Mouse (Mus musculus): ENCODE measurements around the gene Fndc3b. TPM values are rescaled to one million over a fixed set of nuclear protein-coding genes. Genes with fewer than 3 reads are reported as not detected.

The Fndc3b gene
- polyA plus RNA-seq, 1 experiment from 2014 or later: 8.2 TPM

- peak overlapping the region; percentile 18; the same call in 1 of the 2 replicates for H3K27ac ChIP-seq (ENCODE audit: low read length)
- H3K9me3 ChIP-seq (replicated peaks; ENCODE audit: control insufficient read depth, low read length, poor library complexity, severe bottlenecking): no peaks in the 10 kb centered on the region
- H3K4me2 ChIP-seq (ENCODE audit: low read length): no peak overlapping the region
- no peaks in the 10 kb centered on the region for H3K27me3 ChIP-seq (ENCODE audit: control insufficient read depth, insufficient read depth, low read depth, low read length)
- no peak overlapping the region for H3K9ac ChIP-seq (ENCODE audit: low read depth, low read length)
- H3K36me3 ChIP-seq (ENCODE audit: control insufficient read depth, insufficient read depth, low read length): no peaks in the 10 kb centered on the region
- 37% methylated on average over 11 of the region's 11 CpGs for WGBS
- ATAC-seq: no peak
- H3K4me3 ChIP-seq (ENCODE audit: low read depth, low read length): no peak overlapping the region
- H3K4me1 ChIP-seq (ENCODE audit: control insufficient read depth, insufficient read depth, low read length): peaks cover 4% of the 10 kb centered on the region
Observed at GRCm38 (mm10) chr3:27573458-27573857, 137.6 kb downstream of the Fndc3b start.

DNA sequence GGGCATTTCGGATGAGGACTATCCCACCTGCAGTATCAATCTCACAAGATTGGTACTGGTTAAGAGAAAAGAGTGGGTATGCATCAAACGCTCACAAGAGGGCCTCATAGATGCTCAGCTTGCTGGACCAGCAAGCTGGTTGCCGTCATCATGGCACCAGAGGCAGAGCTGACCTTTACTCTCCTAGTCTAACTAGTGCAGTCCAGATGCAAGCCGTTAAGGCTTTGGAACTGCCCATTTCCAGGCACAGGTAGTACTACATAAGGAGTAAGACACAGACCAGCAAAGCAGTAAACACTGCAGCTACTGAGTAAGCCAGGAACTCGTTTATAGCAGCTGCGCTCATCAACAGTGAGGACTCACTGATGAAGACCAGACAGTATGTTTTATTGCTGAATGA is 138.8 kb downstream of the Fndc3b start:
- H3K36me3 ChIP-seq (ENCODE audit: control insufficient read depth, insufficient read depth, low read length): no peaks in the 10 kb centered on the region
- H3K9me3 ChIP-seq (replicated peaks; ENCODE audit: control insufficient read depth, low read length, poor library complexity, severe bottlenecking): no peaks in the 10 kb centered on the region
- H3K27me3 ChIP-seq (ENCODE audit: control insufficient read depth, insufficient read depth, low read depth, low read length): no peaks in the 10 kb centered on the region
- no peak overlapping the region for H3K4me3 ChIP-seq (ENCODE audit: low read depth, low read length)
- 0 out of 2 replicates have a peak, but pooled peaks have one; percentile 54 for ATAC-seq
- H3K9ac ChIP-seq (ENCODE audit: low read depth, low read length): no peak overlapping the region
- 67% methylated on average over 6 of the region's 6 CpGs for WGBS
- H3K27ac ChIP-seq (ENCODE audit: low read length): no peak overlapping the region
- no peaks in the 10 kb centered on the region; the same call in 1 of the 2 replicates for H3K4me1 ChIP-seq (ENCODE audit: control insufficient read depth, insufficient read depth, low read length)
- H3K4me2 ChIP-seq (ENCODE audit: low read length): no peak overlapping the region

DNA sequence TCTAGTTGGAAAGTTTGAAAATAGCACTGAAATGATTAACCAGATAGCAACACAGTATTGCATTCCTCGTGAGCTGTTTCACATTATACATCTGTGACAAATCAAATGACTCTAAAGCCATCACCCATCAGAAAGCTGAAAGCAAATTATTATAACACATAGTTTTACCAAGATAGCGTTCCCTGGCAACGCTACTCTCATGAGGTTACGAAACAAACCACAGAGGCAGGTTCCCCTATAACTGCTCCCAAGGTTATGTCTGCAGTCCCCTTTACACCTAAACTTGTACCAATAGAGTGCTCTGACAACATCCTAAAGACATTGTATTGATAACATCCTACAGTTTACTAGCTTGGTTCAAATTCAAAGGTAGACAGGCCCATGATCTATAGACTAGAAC is 145.8 kb downstream of the Fndc3b start:
- H3K36me3 ChIP-seq (ENCODE audit: control insufficient read depth, insufficient read depth, low read length): no peaks in the 10 kb centered on the region
- no peak for ATAC-seq
- no peak overlapping the region for H3K9ac ChIP-seq (ENCODE audit: low read depth, low read length)
- WGBS: 93% methylated on average over 4 of the region's 4 CpGs
- no peak overlapping the region for H3K4me2 ChIP-seq (ENCODE audit: low read length)
- H3K4me3 ChIP-seq (ENCODE audit: low read depth, low read length): no peak overlapping the region
- no peak overlapping the region for H3K27ac ChIP-seq (ENCODE audit: low read length)
- no peaks in the 10 kb centered on the region for H3K27me3 ChIP-seq (ENCODE audit: control insufficient read depth, insufficient read depth, low read depth, low read length)
- no peaks in the 10 kb centered on the region for H3K9me3 ChIP-seq (replicated peaks; ENCODE audit: control insufficient read depth, low read length, poor library complexity, severe bottlenecking)
- H3K4me1 ChIP-seq (ENCODE audit: control insufficient read depth, insufficient read depth, low read length): no peaks in the 10 kb centered on the region

DNA sequence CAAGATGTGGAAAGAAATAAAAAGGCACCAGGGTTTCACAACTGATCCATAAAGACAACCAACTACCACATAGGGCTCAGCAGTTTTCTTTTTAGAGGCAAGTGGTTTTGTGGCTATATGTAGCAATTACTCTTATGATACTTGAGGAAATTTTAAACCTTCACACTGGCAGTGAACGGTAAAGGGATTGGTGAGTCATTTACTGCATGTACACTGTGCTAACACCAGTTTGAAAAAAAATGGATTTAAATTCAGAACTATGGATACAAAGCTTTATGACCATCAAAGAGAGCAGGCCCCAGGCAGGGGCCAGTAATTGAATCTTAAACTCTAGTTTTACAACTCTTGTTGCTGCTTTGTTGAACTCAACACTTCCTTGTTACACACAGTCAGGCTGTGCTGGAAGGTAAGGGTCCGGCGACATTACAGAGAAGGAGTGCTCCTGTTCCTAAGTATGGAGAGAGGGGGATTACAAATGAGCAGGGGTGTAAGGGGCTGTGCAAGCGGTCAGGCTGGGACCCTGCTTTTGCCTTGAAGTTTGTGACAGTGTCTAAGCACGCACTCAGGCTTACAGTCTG is 148.0 kb downstream of the Fndc3b start:
- Histone ChIP-seq H3K27me3 (ENCODE audit: control insufficient read depth, insufficient read depth, low read depth, low read length) (no peaks in the 10 kb centered on the region), H3K9me3 (replicated peaks; ENCODE audit: control insufficient read depth, low read length, poor library complexity, severe bottlenecking) (no peaks in the 10 kb centered on the region), H3K27ac (ENCODE audit: low read length) (no peak overlapping the region), H3K4me1 (ENCODE audit: control insufficient read depth, insufficient read depth, low read length) (no peaks in the 10 kb centered on the region), H3K36me3 (ENCODE audit: control insufficient read depth, insufficient read depth, low read length) (no peaks in the 10 kb centered on the region), H3K4me3 (ENCODE audit: low read depth, low read length) (no peak overlapping the region), H3K9ac (ENCODE audit: low read depth, low read length) (no peak overlapping the region), H3K4me2 (ENCODE audit: low read length) (no peak overlapping the region)
- ATAC-seq: no peak
- 90% methylated on average over 5 of the region's 5 CpGs for WGBS

DNA sequence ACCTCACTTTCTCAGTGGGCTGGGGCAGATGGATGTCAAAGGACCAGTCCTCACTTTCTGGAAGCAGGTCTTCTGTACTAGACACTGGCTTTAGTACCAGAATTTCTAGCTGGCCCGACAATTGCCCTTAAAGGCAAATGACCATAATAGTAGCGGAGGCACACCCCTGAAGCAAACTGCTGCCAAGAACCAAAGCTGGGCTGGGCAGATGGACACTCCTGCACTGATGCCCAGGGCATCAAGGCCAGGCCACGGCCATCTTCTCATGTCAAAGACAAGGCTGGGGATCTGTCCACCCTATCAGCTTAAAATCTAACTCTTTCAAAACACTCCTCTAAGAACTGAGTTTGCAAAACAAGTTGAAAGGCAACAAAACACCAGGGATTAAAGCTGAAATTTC is 148.6 kb downstream of the Fndc3b start:
- Histone ChIP-seq H3K4me2 (ENCODE audit: low read length) (no peak overlapping the region), H3K4me3 (ENCODE audit: low read depth, low read length) (no peak overlapping the region), H3K36me3 (ENCODE audit: control insufficient read depth, insufficient read depth, low read length) (no peaks in the 10 kb centered on the region), H3K27me3 (ENCODE audit: control insufficient read depth, insufficient read depth, low read depth, low read length) (no peaks in the 10 kb centered on the region), H3K9ac (ENCODE audit: low read depth, low read length) (no peak overlapping the region), H3K9me3 (replicated peaks; ENCODE audit: control insufficient read depth, low read length, poor library complexity, severe bottlenecking) (no peaks in the 10 kb centered on the region), H3K4me1 (ENCODE audit: control insufficient read depth, insufficient read depth, low read length) (no peaks in the 10 kb centered on the region), H3K27ac (ENCODE audit: low read length) (no peak overlapping the region)
- ATAC-seq: no peak
- 92% methylated on average over 3 of the region's 3 CpGs for WGBS

DNA sequence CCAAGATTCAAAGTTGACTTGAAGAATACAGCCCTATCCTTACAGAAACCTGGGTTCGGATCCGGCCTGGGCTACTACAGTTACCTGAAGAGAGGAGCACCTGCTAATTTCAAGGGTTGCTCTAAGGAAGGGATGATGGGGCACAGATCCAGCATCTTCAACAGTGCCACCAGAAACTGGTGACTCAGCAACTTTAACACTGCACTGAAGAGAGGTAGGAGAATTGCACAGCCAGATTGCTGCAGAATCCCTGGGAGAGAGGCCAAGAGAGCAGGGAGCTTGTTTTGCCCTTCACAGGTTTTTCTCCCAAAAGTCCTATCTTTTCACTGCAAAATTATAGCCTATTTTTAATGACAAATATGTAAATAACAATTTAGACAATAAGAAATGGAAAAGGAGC is 149.2 kb downstream of the Fndc3b start:
- H3K9ac ChIP-seq (ENCODE audit: low read depth, low read length): no peak overlapping the region

GRCm38 (mm10) chr3:27559316-27559715 is 151.8 kb downstream of the Fndc3b start:
- no peaks in the 10 kb centered on the region for H3K9me3 ChIP-seq (replicated peaks; ENCODE audit: control insufficient read depth, low read length, poor library complexity, severe bottlenecking)
- no peaks in the 10 kb centered on the region for H3K27me3 ChIP-seq (ENCODE audit: control insufficient read depth, insufficient read depth, low read depth, low read length)
- no peak overlapping the region for H3K27ac ChIP-seq (ENCODE audit: low read length)
- no peak for ATAC-seq
- H3K4me3 ChIP-seq (ENCODE audit: low read depth, low read length): no peak overlapping the region
- no peaks in the 10 kb centered on the region for H3K36me3 ChIP-seq (ENCODE audit: control insufficient read depth, insufficient read depth, low read length)
- no peaks in the 10 kb centered on the region for H3K4me1 ChIP-seq (ENCODE audit: control insufficient read depth, insufficient read depth, low read length)
- 90% methylated on average over 4 of the region's 4 CpGs for WGBS
- H3K4me2 ChIP-seq (ENCODE audit: low read length): no peak overlapping the region
- H3K9ac ChIP-seq (ENCODE audit: low read depth, low read length): no peak overlapping the region

More for the DNA sequence above, 149.2 kb downstream of the Fndc3b start:
- H3K4me2 ChIP-seq (ENCODE audit: low read length): no peak overlapping the region
- no peak overlapping the region for H3K4me3 ChIP-seq (ENCODE audit: low read depth, low read length)
- no peak overlapping the region for H3K27ac ChIP-seq (ENCODE audit: low read length)
- H3K27me3 ChIP-seq (ENCODE audit: control insufficient read depth, insufficient read depth, low read depth, low read length): no peaks in the 10 kb centered on the region
- no peak for ATAC-seq
- H3K4me1 ChIP-seq (ENCODE audit: control insufficient read depth, insufficient read depth, low read length): no peaks in the 10 kb centered on the region
- no peaks in the 10 kb centered on the region for H3K36me3 ChIP-seq (ENCODE audit: control insufficient read depth, insufficient read depth, low read length)
- WGBS: 95% methylated on average over 2 of the region's 2 CpGs
- no peaks in the 10 kb centered on the region for H3K9me3 ChIP-seq (replicated peaks; ENCODE audit: control insufficient read depth, low read length, poor library complexity, severe bottlenecking)

GRCm38 (mm10) chr3:27557100-27558004 is 153.8 kb downstream of the Fndc3b start:
- 83% methylated on average over 4 of the region's 4 CpGs for WGBS
- ATAC-seq: no peak
- H3K4me1 ChIP-seq (ENCODE audit: control insufficient read depth, insufficient read depth, low read length): no peaks in the 10 kb centered on the region
- no peak overlapping the region for H3K4me3 ChIP-seq (ENCODE audit: low read depth, low read length)
- no peaks in the 10 kb centered on the region for H3K27me3 ChIP-seq (ENCODE audit: control insufficient read depth, insufficient read depth, low read depth, low read length)
- no peak overlapping the region for H3K27ac ChIP-seq (ENCODE audit: low read length)
- H3K4me2 ChIP-seq (ENCODE audit: low read length): no peak overlapping the region
- no peak overlapping the region for H3K9ac ChIP-seq (ENCODE audit: low read depth, low read length)
- H3K9me3 ChIP-seq (replicated peaks; ENCODE audit: control insufficient read depth, low read length, poor library complexity, severe bottlenecking): no peaks in the 10 kb centered on the region
- H3K36me3 ChIP-seq (ENCODE audit: control insufficient read depth, insufficient read depth, low read length): no peaks in the 10 kb centered on the region

DNA sequence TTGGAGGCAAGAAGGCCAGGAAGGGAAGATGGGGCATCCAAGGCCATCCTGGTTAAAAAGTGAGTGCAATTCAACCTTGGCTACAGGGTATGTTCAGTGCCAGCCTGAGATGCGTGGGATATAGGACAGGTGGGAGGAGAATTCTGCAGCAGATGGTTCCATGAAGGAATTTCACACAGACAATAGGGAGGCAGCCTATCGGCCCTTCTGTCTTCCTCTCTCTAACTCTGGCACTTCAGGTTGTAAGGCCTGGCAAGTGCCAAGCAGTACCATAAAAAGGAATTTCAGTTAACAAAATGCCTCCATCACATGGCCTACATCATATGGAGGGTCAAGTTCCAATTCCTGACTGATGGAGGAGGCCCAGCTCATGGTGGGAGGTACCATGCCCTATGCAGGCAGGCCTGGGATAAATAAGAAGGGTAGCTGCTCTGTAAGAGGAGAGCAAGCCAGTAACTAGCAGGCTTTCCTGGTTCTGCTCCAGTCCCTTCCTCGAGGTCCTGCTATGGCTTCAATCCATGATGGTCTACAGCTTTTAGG is 155.6 kb downstream of the Fndc3b start:
- WGBS: 96% methylated on average over 3 of the region's 3 CpGs

More for the DNA sequence above, 155.6 kb downstream of the Fndc3b start:
- Histone ChIP-seq H3K9ac (ENCODE audit: low read depth, low read length) (no peak overlapping the region), H3K4me2 (ENCODE audit: low read length) (no peak overlapping the region), H3K4me3 (ENCODE audit: low read depth, low read length) (no peak overlapping the region), H3K27ac (ENCODE audit: low read length) (no peak overlapping the region), H3K27me3 (ENCODE audit: control insufficient read depth, insufficient read depth, low read depth, low read length) (no peaks in the 10 kb centered on the region), H3K36me3 (ENCODE audit: control insufficient read depth, insufficient read depth, low read length) (no peaks in the 10 kb centered on the region), H3K4me1 (ENCODE audit: control insufficient read depth, insufficient read depth, low read length) (no peaks in the 10 kb centered on the region), H3K9me3 (replicated peaks; ENCODE audit: control insufficient read depth, low read length, poor library complexity, severe bottlenecking) (no peaks in the 10 kb centered on the region)
- no peak for ATAC-seq
